Mouse (Mus musculus): ENCODE measurements at regions not wholly inside any gene's neighbourhood (a gene's known extent, or its start where the extent isn't known, plus 50 kb on each side); places are given as distances from the start of the nearest gene placed in this dataset.

GRCm38 (mm10) chr3:41285336-41285735, 202.5 kb upstream of the Pgrmc2 start:
- H3K4me3 ChIP-seq (ENCODE audit: low read depth, low read length): no peak overlapping the region
- 54% methylated on average over 5 of the region's 5 CpGs for WGBS
- no peaks in the 10 kb centered on the region for H3K9me3 ChIP-seq (ENCODE audit: control insufficient read depth, low read depth, low read length)
- H3K9ac ChIP-seq (replicated peaks; ENCODE audit: low read depth, low read length): no peak overlapping the region
- 0 out of 2 replicates have a peak overlapping the region, but pooled peaks have one; percentile 1 for H3K4me2 ChIP-seq (replicated peaks; ENCODE audit: low read depth, low read length)
- ATAC-seq (ENCODE audit: insufficient number of reproducible peaks, insufficient read depth, low FRiP score, low read depth): 0 out of 2 replicates have a peak, but pooled peaks have one; percentile 39
- peaks cover 19% of the 10 kb centered on the region; the same call in 1 of the 2 replicates for H3K4me1 ChIP-seq (ENCODE audit: control insufficient read depth, insufficient read depth, low read length)
- no peaks in the 10 kb centered on the region for H3K27me3 ChIP-seq (ENCODE audit: control insufficient read depth, insufficient read depth, low read length)
- no peaks in the 10 kb centered on the region for H3K36me3 ChIP-seq (ENCODE audit: control insufficient read depth, insufficient read depth, low read length)
- peak overlapping the region; percentile 16; the same call in 1 of the 2 replicates for H3K27ac ChIP-seq (ENCODE audit: low read length)

- peak; percentile 47; the same call in 1 of the 2 replicates for ATAC-seq (ENCODE audit: insufficient number of reproducible peaks, insufficient read depth, low FRiP score, low read depth)
- Histone ChIP-seq H3K4me1 (ENCODE audit: control insufficient read depth, insufficient read depth, low read length) (peaks cover 19% of the 10 kb centered on the region; the same call in 1 of the 2 replicates), H3K4me2 (replicated peaks; ENCODE audit: low read depth, low read length) (0 out of 2 replicates have a peak overlapping the region, but pooled peaks have one; percentile 1), H3K27ac (ENCODE audit: low read length) (peak overlapping the region; percentile 16; the same call in 1 of the 2 replicates), H3K27me3 (ENCODE audit: control insufficient read depth, insufficient read depth, low read length) (no peaks in the 10 kb centered on the region), H3K9ac (replicated peaks; ENCODE audit: low read depth, low read length) (no peak overlapping the region), H3K9me3 (ENCODE audit: control insufficient read depth, low read depth, low read length) (no peaks in the 10 kb centered on the region), H3K4me3 (ENCODE audit: low read depth, low read length) (no peak overlapping the region), H3K36me3 (ENCODE audit: control insufficient read depth, insufficient read depth, low read length) (no peaks in the 10 kb centered on the region)
- 4% methylated on average over 13 of the region's 13 CpGs for WGBS
These were observed 202.1 kb upstream of the Pgrmc2 start for GRCm38 (mm10) chr3:41284897-41285296.

- whole genome bisulfite sequencing: 29% methylated on average over 8 of the region's 8 CpGs
- H3K27me3 ChIP-seq (ENCODE audit: control insufficient read depth, insufficient read depth, low read length): no peaks in the 10 kb centered on the region
- H3K9me3 ChIP-seq (ENCODE audit: control insufficient read depth, low read depth, low read length): no peaks in the 10 kb centered on the region
- H3K4me1 ChIP-seq (ENCODE audit: control insufficient read depth, insufficient read depth, low read length): peaks cover 19% of the 10 kb centered on the region; the same call in 1 of the 2 replicates
- H3K36me3 ChIP-seq (ENCODE audit: control insufficient read depth, insufficient read depth, low read length): no peaks in the 10 kb centered on the region
- H3K27ac ChIP-seq (ENCODE audit: low read length): peak overlapping the region; percentile 41; the same call in 1 of the 2 replicates
- no peak overlapping the region for H3K4me2 ChIP-seq (replicated peaks; ENCODE audit: low read depth, low read length)
- H3K4me3 ChIP-seq (ENCODE audit: low read depth, low read length): no peak overlapping the region
- ATAC-seq (ENCODE audit: insufficient number of reproducible peaks, insufficient read depth, low FRiP score, low read depth): peak; percentile 69; the same call in 1 of the 2 replicates
- no peak overlapping the region for H3K9ac ChIP-seq (replicated peaks; ENCODE audit: low read depth, low read length)
These were observed 199.7 kb upstream of the Pgrmc2 start for GRCm38 (mm10) chr3:41282431-41283037.

DNA sequence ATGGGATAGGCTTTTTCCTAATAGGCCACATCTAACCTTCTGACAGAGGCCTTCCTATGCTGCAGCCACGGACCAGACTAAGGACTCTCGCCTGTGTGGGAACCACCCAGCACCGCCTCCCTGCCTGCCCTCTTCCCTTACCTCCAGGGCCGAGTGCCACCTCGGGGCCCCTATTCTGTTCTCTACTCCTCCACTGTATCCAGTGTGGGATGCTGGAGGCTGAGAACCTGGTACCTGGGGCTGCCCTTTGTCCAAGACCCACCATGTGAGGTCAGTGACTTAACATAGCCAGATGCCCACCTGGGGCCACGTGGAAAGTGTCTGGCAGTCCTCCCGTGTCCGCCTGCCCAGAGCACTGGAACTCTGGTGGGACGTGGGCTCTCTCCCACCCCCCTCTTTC, 193.2 kb upstream of the Pgrmc2 start:
- Histone ChIP-seq H3K4me3 (ENCODE audit: low read depth, low read length) (no peak overlapping the region), H3K4me2 (replicated peaks; ENCODE audit: low read depth, low read length) (no peak overlapping the region), H3K4me1 (ENCODE audit: control insufficient read depth, insufficient read depth, low read length) (no peaks in the 10 kb centered on the region), H3K9ac (replicated peaks; ENCODE audit: low read depth, low read length) (no peak overlapping the region), H3K9me3 (ENCODE audit: control insufficient read depth, low read depth, low read length) (no peaks in the 10 kb centered on the region), H3K27ac (ENCODE audit: low read length) (no peak overlapping the region), H3K36me3 (ENCODE audit: control insufficient read depth, insufficient read depth, low read length) (no peaks in the 10 kb centered on the region), H3K27me3 (ENCODE audit: control insufficient read depth, insufficient read depth, low read length) (no peaks in the 10 kb centered on the region)
- no peak for ATAC-seq (ENCODE audit: insufficient number of reproducible peaks, insufficient read depth, low FRiP score, low read depth)
- 87% methylated on average over 9 of the region's 9 CpGs for WGBS

- no peak overlapping the region for H3K9ac ChIP-seq (replicated peaks; ENCODE audit: low read depth, low read length)
- no peak overlapping the region for H3K4me3 ChIP-seq (ENCODE audit: low read depth, low read length)
- H3K36me3 ChIP-seq (ENCODE audit: control insufficient read depth, insufficient read depth, low read length): no peaks in the 10 kb centered on the region
- no peaks in the 10 kb centered on the region for H3K27me3 ChIP-seq (ENCODE audit: control insufficient read depth, insufficient read depth, low read length)
- H3K27ac ChIP-seq (ENCODE audit: low read length): no peak overlapping the region
- 88% methylated on average over 4 of the region's 4 CpGs for WGBS
- no peak overlapping the region for H3K4me2 ChIP-seq (replicated peaks; ENCODE audit: low read depth, low read length)
- H3K9me3 ChIP-seq (ENCODE audit: control insufficient read depth, low read depth, low read length): no peaks in the 10 kb centered on the region
- no peak for ATAC-seq (ENCODE audit: insufficient number of reproducible peaks, insufficient read depth, low FRiP score, low read depth)
- no peaks in the 10 kb centered on the region for H3K4me1 ChIP-seq (ENCODE audit: control insufficient read depth, insufficient read depth, low read length)
These were observed 185.7 kb upstream of the Pgrmc2 start for GRCm38 (mm10) chr3:41268516-41268915.

GRCm38 (mm10) chr3:41266216-41266615, 183.4 kb upstream of the Pgrmc2 start:
- no peaks in the 10 kb centered on the region for H3K9me3 ChIP-seq (ENCODE audit: control insufficient read depth, low read depth, low read length)

GRCm38 (mm10) chr3:41265399-41265798, 182.6 kb upstream of the Pgrmc2 start:
- Histone ChIP-seq H3K9me3 (ENCODE audit: control insufficient read depth, low read depth, low read length) (no peaks in the 10 kb centered on the region), H3K4me1 (ENCODE audit: control insufficient read depth, insufficient read depth, low read length) (no peaks in the 10 kb centered on the region), H3K36me3 (ENCODE audit: control insufficient read depth, insufficient read depth, low read length) (no peaks in the 10 kb centered on the region), H3K4me2 (replicated peaks; ENCODE audit: low read depth, low read length) (no peak overlapping the region), H3K9ac (replicated peaks; ENCODE audit: low read depth, low read length) (no peak overlapping the region), H3K4me3 (ENCODE audit: low read depth, low read length) (no peak overlapping the region), H3K27ac (ENCODE audit: low read length) (no peak overlapping the region), H3K27me3 (ENCODE audit: control insufficient read depth, insufficient read depth, low read length) (no peaks in the 10 kb centered on the region)
- ATAC-seq (ENCODE audit: insufficient number of reproducible peaks, insufficient read depth, low FRiP score, low read depth): no peak
- 87% methylated on average over 3 of the region's 3 CpGs for WGBS

More at GRCm38 (mm10) chr3:41266216-41266615, 183.4 kb upstream of the Pgrmc2 start:
- no peaks in the 10 kb centered on the region for H3K27me3 ChIP-seq (ENCODE audit: control insufficient read depth, insufficient read depth, low read length)
- H3K27ac ChIP-seq (ENCODE audit: low read length): no peak overlapping the region
- H3K4me3 ChIP-seq (ENCODE audit: low read depth, low read length): no peak overlapping the region
- 93% methylated on average over 6 of the region's 6 CpGs for WGBS
- H3K9ac ChIP-seq (replicated peaks; ENCODE audit: low read depth, low read length): no peak overlapping the region
- H3K36me3 ChIP-seq (ENCODE audit: control insufficient read depth, insufficient read depth, low read length): no peaks in the 10 kb centered on the region
- no peaks in the 10 kb centered on the region for H3K4me1 ChIP-seq (ENCODE audit: control insufficient read depth, insufficient read depth, low read length)
- no peak for ATAC-seq (ENCODE audit: insufficient number of reproducible peaks, insufficient read depth, low FRiP score, low read depth)
- no peak overlapping the region for H3K4me2 ChIP-seq (replicated peaks; ENCODE audit: low read depth, low read length)

DNA sequence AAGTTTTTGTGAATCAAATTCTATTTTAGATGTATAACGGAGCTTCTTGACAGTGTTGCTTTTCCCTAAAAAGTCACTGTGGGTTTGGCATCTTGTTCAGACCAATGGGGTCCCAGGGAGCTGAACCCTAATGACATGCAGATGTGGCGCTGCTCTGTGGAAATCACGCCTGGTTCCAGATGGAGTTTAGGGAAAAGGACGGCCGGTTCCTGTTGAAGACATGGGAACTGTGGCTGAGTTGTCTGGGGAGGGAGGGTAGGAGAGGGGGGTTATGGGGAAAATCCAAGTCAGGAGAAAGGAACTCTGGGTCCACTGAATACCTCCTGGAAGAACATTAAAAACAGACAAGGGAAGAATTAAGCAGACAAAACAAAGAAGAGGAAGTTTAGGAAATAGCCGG, 175.4 kb upstream of the Pgrmc2 start:
- H3K4me2 ChIP-seq (replicated peaks; ENCODE audit: low read depth, low read length): no peak overlapping the region
- no peak overlapping the region for H3K4me3 ChIP-seq (ENCODE audit: low read depth, low read length)
- no peaks in the 10 kb centered on the region for H3K4me1 ChIP-seq (ENCODE audit: control insufficient read depth, insufficient read depth, low read length)
- H3K9me3 ChIP-seq (ENCODE audit: control insufficient read depth, low read depth, low read length): no peaks in the 10 kb centered on the region
- no peaks in the 10 kb centered on the region for H3K36me3 ChIP-seq (ENCODE audit: control insufficient read depth, insufficient read depth, low read length)
- WGBS: 60% methylated on average over 6 of the region's 6 CpGs
- no peaks in the 10 kb centered on the region for H3K27me3 ChIP-seq (ENCODE audit: control insufficient read depth, insufficient read depth, low read length)
- no peak for ATAC-seq (ENCODE audit: insufficient number of reproducible peaks, insufficient read depth, low FRiP score, low read depth)
- no peak overlapping the region for H3K9ac ChIP-seq (replicated peaks; ENCODE audit: low read depth, low read length)
- no peak overlapping the region for H3K27ac ChIP-seq (ENCODE audit: low read length)

DNA sequence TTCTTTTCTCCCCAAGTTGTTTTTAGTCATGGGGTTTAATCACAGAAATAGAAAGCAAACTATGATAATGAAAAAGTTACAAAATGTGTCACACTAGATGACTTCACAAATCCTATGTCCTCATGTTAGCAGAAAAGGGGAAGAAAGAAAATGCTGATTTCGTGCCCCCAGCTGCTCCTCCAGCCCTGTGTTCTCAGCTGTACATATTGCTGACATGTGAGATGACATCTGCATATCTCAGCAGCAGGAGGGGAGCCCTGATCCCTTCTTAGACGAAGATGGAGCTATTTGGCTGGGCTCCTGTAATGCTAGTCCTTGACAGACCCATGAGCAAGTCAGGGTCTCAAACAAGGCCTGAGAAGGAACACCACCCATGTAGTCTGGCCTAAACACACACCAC, 162.1 kb upstream of the Pgrmc2 start:
- 58% methylated on average over 2 of the region's 2 CpGs for WGBS
- H3K4me1 ChIP-seq (ENCODE audit: control insufficient read depth, insufficient read depth, low read length): no peaks in the 10 kb centered on the region
- H3K9ac ChIP-seq (replicated peaks; ENCODE audit: low read depth, low read length): no peak overlapping the region
- H3K9me3 ChIP-seq (ENCODE audit: control insufficient read depth, low read depth, low read length): no peaks in the 10 kb centered on the region
- no peak overlapping the region for H3K4me2 ChIP-seq (replicated peaks; ENCODE audit: low read depth, low read length)
- no peaks in the 10 kb centered on the region for H3K36me3 ChIP-seq (ENCODE audit: control insufficient read depth, insufficient read depth, low read length)
- no peak overlapping the region for H3K4me3 ChIP-seq (ENCODE audit: low read depth, low read length)
- H3K27me3 ChIP-seq (ENCODE audit: control insufficient read depth, insufficient read depth, low read length): no peaks in the 10 kb centered on the region
- ATAC-seq (ENCODE audit: insufficient number of reproducible peaks, insufficient read depth, low FRiP score, low read depth): no peak
- no peak overlapping the region for H3K27ac ChIP-seq (ENCODE audit: low read length)

Measured in stomach, embryonic 14.5 days (tissue).